Comparison of ENCODE assay signal across 8 mouse cellular contexts in the genomic region with DNA sequence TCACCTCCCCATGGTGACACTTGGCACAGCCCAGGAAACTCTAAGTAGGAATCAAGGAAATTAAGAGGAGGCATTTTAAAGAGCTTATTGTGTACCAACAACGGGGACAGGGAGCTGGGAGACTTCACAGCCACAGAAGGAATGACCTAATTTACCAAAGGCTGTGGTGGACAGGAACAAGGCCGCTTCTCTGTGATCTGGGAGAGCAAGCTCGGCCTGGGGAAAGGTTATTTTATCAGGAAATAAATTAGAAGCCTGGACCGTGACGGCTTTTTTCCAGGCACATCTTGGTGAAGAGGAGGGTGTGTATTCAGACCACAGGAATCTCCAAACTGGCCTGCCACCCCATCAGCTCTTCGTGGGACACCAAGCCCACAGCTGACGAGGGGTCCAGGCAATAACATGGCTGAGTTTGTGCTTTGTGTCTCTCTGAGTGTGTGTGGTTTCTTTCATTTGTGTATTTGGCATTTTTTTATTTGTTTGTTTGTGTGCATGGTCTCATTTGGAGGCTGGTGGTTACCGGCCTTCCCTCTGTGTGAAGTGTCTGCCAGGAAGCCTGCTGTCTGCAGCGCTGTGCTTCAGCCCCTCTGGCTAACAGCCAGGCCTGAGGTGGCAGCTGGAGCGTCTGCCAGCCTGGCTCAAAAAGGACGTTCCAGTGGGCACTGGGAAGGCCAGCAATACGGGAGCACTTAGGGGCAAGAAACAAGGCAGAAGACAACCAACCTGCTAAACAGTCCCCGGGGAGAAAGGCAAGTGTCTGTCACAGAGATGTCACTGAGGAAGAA.
A peak's percentile ranks its signal among the peaks of the same experiment; 100 is the strongest.
DNase-seq lines count a peak whose midpoint lies in the region; ATAC-seq and TF ChIP-seq lines count a peak whose summit lies in the region.

No protein-coding gene starts in this region.

- H3K9ac ChIP-seq in forebrain, postnatal 0 days: no peak overlapping the region
- no peak overlapping the region for H3K9ac ChIP-seq in midbrain, postnatal 0 days (replicated peaks; ENCODE audit: low read length, poor library complexity, severe bottlenecking)

- no peaks in the 10 kb centered on the region for H3K9me3 ChIP-seq in forebrain, postnatal 0 days (ENCODE audit: low read length)
- no peaks in the 10 kb centered on the region for H3K9me3 ChIP-seq in midbrain, postnatal 0 days (ENCODE audit: low read length)

- TF ChIP-seq CTCF in forebrain, postnatal 0 days (IDR thresholded peaks at IDR 0.05; ENCODE audit: low read depth): no peak
- TF ChIP-seq CTCF in midbrain, postnatal 0 days (IDR thresholded peaks at IDR 0.05): no peak

- no peaks in the 10 kb centered on the region for H3K4me1 ChIP-seq in forebrain, postnatal 0 days (ENCODE audit: insufficient read depth)
- no peaks in the 10 kb centered on the region for H3K4me1 ChIP-seq in midbrain, postnatal 0 days (ENCODE audit: insufficient read depth, low read length)

- 16% methylated on average over 13 of the region's 13 CpGs for WGBS in forebrain, postnatal 0 days
- 35% methylated on average over 13 of the region's 13 CpGs for WGBS in midbrain, postnatal 0 days

- no peaks in the 10 kb centered on the region for H3K36me3 ChIP-seq in forebrain, postnatal 0 days (ENCODE audit: insufficient read depth)
- no peaks in the 10 kb centered on the region for H3K36me3 ChIP-seq in midbrain, postnatal 0 days (ENCODE audit: insufficient read depth, low read length)

- no peak overlapping the region for H3K4me2 ChIP-seq in forebrain, postnatal 0 days (ENCODE audit: low read depth)
- no peak overlapping the region; the same call in 1 of the 2 replicates for H3K4me2 ChIP-seq in midbrain, postnatal 0 days (ENCODE audit: low read depth, low read length, poor library complexity, severe bottlenecking)

- peak; percentile 85 for ATAC-seq in forebrain, postnatal 0 days
- ATAC-seq in midbrain, postnatal 0 days (ENCODE audit: low FRiP score): peak; percentile 88

- H3K4me3 ChIP-seq in forebrain, postnatal 0 days (ENCODE audit: low read depth, low read length): no peak overlapping the region
- no peak overlapping the region for H3K4me3 ChIP-seq in midbrain, postnatal 0 days (ENCODE audit: low read depth, low read length)

- DNase-seq in 416B (ENCODE audit: low read depth): peak; percentile 39
- peak; percentile 66 for DNase-seq in brain, adult 2 months (ENCODE audit: low read depth, low spot score)
- peak; percentile 72 for DNase-seq in forebrain, postnatal 0 days
- DNase-seq in heart, postnatal 10 days: peak; percentile 84 to 87
- peak; percentile 75 to 76 for DNase-seq in layer of hippocampus, postnatal 14 days (ENCODE audit: low spot score in 2 of 2)
- DNase-seq in midbrain, postnatal 0 days (ENCODE audit: low spot score): peak; percentile 91
- no peak for DNase-seq in spleen, postnatal 10 days (ENCODE audit: low spot score in 2 of 2)
- DNase-seq in thymus, postnatal 14 days: no peak

- no peaks in the 10 kb centered on the region for H3K27me3 ChIP-seq in forebrain, postnatal 0 days (ENCODE audit: insufficient read depth, low read length)
- no peaks in the 10 kb centered on the region for H3K27me3 ChIP-seq in midbrain, postnatal 0 days (ENCODE audit: insufficient read depth, low read length)

- intact Hi-C loops in heart, postnatal 10 days (cut with DNase I): no loop called here

- H3K27ac ChIP-seq in forebrain, postnatal 0 days (ENCODE audit: low read depth, low read length): no peak overlapping the region
- H3K27ac ChIP-seq in midbrain, postnatal 0 days (ENCODE audit: low read depth, low read length): peak overlapping the region; percentile 7; the same call in 1 of the 2 replicates

Comparison
In these comparisons a context has a peak if more than half of its experiments do, and no peak if none do; other contexts are left out.
1. DNase-seq: peak in 416B (single experiment), brain, adult 2 months (single experiment), forebrain, postnatal 0 days (single experiment), heart, postnatal 10 days (2 of 2), layer of hippocampus, postnatal 14 days (2 of 2) and midbrain, postnatal 0 days (single experiment); none in spleen, postnatal 10 days (0 of 2) and thymus, postnatal 14 days (single experiment).